Mouse (Mus musculus) CD4-positive naive resting alpha-beta T cell, adult 76 days (primary cell): ENCODE measurements around the gene Igsf21. TPM values are rescaled to one million over a fixed set of nuclear protein-coding genes. Genes with fewer than 3 reads are reported as not detected.

Experiments
- total RNA-seq: library from RNA; stranded (reverse); gene quantifications from one replicate; pipeline ENCODE4 v1.2.4, GENCODE M21; 2023

Gene Igsf21
- total RNA-seq = not detected

GRCm38 (mm10) chr4:140246180-140247005 lies at the start of gene Igsf21:
Gene Igsf21, minus strand, starts transcription at chr4:140246784.

